Mouse (Mus musculus) heart, postnatal 25 days (tissue): ENCODE results near the gene Sepsecs. TPM values are rescaled to one million over a fixed set of nuclear protein-coding genes. Genes with fewer than 3 reads are reported as not detected.

Experiments
- DNase-seq: peaks from one replicate; pipeline ENCODE4 v3.0.0; 2022; ENCODE audit warnings: low spot score
- intact Hi-C: fragments of 180-260 bp; cut with DNase I; formaldehyde crosslinking; loops from one replicate; pipeline ENCODE4 v1.15.1; 2025
- total RNA-seq, 2 experiments: library from RNA; stranded (reverse); gene quantifications; 2 replicates each; pipeline ENCODE4 v1.2.3; 2021

The Sepsecs gene
- total RNA-seq, 2 experiments from 2014 or later, result 6.0 to 7.8 TPM

DNA sequence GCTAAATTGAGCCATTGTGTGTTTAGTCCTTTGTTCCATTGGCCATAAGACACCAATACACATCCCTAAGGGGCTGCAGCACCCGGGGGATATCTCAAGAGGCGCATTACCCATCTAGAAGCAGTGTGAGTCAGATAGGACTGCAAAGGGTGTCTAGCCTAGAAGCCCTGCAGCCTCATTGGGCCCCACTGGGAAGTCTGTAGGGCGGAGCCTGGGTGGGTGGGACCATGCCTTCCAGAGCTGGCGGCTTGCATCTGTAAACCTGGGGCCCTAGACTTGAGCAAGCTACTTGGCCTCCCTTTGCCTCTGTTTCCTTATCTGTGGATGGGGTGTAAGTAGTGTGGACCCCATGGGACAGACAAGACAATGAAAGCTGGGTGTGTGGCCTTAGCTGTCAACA lies 54.8 kb downstream of the Sepsecs start:
- DNase-seq, result no peak
- intact Hi-C loops, result no loop called here

DNA sequence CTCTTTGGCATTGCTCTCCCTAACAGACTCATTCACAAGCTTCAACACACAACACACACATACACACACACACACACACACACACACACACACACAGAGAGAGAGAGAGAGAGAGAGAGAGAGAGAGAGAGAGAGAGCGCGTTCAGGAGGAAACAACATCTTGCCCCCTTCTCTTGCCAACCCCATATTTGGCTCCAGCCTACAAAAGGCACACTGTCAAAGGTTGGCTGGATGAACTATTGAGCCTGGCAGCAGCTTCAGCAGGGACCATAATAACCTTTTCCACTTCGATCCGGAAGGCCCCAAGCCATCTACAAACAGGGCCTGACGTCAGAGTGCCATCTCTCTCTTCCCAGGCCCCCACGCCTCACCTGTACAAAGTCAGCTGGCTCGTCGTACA lies 56.7 kb downstream of the Sepsecs start:
- intact Hi-C loops, result no loop called here

DNA sequence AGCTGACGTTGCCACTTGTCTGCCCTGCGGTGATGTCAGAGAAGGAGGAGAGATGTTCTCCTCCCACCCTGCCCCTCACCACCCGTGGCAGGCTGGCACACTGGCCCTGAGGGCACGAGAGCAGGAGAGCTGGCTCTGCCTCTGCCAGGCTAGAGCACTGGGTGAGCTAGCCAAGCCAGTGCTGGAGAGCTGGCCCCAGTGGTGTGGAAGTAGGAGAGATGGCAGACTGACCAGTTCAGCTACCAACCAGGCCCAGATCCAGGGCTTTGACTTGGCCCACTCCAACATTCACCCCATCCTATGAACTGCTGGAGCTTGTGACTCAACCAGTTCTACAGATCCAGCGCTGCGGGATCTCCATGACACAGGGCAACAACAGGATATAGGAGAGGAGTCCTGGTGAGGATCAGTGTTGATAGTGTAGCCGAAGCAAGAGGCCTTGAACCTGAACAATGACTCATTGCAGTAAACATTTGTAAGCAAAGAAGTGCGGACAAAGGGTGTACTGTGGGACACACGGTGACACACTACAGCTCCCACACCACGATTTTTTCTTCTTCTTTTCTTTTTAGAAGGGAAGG lies 58.1 kb downstream of the Sepsecs start:
- intact Hi-C loops, result no loop called here
- no peak for DNase-seq

More for the DNA sequence above, 56.7 kb downstream of the Sepsecs start:
- no peak for DNase-seq

DNA sequence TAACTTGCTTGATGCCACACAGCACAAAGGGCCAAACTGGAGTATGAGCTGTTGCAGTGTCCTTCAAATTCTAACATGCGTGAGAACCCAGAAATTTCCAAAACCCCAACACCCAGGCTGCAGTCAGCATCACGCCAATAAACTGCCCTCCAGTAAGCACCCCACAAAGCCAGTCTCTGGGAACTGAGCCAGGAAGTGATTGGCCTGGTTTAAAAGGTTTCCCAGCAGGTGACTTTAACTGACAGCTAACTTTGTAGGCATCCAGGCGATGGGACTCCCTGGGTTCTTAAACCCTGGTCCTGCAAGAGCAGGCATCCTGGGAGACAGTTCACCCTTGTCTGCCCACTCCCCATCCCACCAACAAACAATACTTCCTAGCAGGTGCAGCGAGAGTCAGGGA lies 59.2 kb downstream of the Sepsecs start:
- intact Hi-C loops, result no loop called here
- DNase-seq, result no peak

DNA sequence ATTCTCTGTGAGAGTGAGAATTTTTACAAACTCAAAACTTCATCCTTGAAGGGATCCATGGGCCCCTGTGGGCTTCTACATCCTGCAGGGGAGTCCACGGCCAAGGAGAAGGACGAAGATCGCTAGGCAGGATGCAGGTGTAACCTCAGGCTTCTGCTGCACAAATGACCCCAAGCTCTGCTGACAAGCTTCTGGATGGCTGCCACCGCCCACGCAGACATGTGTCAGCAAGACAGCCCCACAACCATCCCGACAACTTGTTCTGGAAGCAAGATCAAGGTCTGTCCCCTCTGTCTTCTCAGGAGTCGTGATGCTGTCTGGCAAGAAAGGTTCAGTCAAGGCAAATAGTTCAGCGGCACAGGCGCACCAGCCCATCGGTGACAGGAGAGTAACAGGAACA lies 59.8 kb downstream of the Sepsecs start:
- intact Hi-C loops, result no loop called here
- DNase-seq, result no peak

DNA sequence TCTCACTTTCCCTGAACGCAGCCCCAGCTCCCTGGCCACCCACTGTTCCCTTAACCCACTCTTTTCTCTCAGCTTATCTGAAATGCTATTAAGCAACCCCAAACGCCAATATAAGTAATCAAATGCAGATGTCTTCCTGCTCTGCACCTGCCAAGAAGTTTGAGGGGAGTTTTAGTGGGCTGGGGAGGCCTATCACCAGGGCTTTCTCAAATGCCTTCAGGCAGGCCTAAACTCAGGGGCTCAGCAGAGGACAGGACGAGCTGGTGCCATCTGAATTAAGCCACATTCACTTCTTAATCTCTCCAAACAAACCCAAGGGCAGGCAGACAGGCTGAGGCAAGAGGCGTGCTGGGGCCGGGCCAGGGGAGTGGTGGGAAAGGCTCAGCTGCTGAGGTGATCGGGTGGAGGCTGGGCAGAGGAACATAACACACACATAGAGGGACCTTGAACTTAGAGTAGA lies 64.9 kb downstream of the Sepsecs start:
- intact Hi-C loops, result no loop called here
- no peak for DNase-seq

DNA sequence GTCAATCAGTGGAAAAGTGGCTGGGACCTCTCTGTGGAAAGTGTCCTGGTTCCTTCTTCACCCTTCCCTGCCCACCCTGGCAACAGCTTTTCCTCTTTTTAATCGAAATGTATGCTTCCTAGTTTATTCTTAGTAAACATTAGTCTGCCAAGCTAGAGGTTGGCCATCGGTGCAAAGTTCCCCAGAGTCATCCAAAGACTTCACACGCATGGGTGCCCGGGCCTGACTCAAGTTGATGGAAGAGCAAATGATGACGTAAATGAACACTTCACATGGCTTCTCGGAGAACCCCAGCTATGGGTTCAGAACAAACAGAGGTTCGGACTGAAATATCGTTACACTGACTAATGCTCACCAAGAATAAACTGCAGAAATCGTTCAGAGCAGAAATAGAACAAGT lies 78.9 kb downstream of the Sepsecs start:
- DNase-seq, result no peak
- intact Hi-C loops, result no loop called here

Other genes with a start within 250 kb of the Sepsecs start
- gene Ccdc149, start 198.2 kb downstream of the Sepsecs start, total RNA-seq, result 1 to 10 TPM; 6.8 to 7.1 TPM
- gene Lgi2, start 103.2 kb downstream of the Sepsecs start, total RNA-seq, result under 1 TPM; 0.42 to 0.49 TPM
- 1 to 10 TPM; 2.3 to 3.0 TPM for gene Pi4k2b, start 71.9 kb upstream of the Sepsecs start, total RNA-seq
- 1 to 10 TPM; 4.7 to 5.6 TPM for gene Zcchc4, start 105.7 kb upstream of the Sepsecs start, total RNA-seq
- 10 to 100 TPM; 38.4 to 39.5 TPM for gene Anapc4, start 164.3 kb upstream of the Sepsecs start, total RNA-seq